Mouse (Mus musculus): Measurements from ENCODE around the gene Traf3ip2.

The Traf3ip2 gene

DNA sequence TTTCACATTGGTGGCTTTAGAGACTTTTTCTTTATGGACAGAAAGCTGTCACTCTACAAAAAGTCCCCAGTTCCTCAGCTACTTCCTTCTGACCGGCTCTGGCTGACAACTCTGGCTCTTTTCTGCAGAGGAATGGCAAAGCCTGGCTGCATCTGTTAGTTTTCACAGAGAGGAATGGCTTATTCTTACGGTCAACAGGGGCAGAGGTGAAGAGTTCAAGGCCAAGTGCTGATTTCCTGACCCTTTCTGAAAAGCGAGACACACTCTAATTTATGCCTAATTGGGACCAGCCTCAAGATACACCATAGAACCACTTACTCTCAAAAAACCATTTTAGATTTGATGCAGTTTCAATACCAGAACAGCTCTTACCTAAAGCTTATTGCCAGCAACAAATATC, 61.4 kb downstream of the Traf3ip2 start:
- no peak for DNase-seq (ENCODE audit: low read depth, low spot score)

GRCm38 (mm10) chr10:39674766-39675165, 62.0 kb downstream of the Traf3ip2 start:
- no peak for DNase-seq (ENCODE audit: low read depth, low spot score)

DNA sequence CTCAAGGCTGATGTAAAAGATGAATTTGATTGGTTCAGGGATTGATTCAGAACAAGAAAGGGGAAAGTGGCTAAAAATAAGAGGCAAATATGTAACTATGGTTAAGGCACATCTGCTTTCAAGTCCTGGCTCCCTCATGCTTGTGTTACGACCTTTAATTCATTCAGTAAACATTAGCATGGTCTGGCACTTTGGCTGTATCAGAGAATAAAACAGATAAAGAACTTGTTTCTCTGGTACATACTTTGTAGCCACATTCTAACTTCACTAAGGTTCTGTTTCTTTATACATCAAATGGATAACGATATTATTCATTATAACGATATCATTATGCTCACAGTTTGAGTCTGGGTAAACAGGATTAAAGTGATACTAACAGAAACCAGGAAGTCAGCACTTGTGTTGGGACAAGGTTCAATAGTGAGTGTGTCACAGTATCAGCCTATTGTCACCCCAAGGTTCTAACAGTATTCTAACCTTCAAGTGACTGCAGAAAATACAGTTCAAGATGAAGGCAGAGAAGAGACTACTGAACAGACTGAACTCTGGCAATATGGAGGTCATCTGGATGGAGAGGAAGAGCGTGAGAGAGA, 65.6 kb downstream of the Traf3ip2 start:
- DNase-seq (ENCODE audit: low read depth, low spot score) = no peak

DNA sequence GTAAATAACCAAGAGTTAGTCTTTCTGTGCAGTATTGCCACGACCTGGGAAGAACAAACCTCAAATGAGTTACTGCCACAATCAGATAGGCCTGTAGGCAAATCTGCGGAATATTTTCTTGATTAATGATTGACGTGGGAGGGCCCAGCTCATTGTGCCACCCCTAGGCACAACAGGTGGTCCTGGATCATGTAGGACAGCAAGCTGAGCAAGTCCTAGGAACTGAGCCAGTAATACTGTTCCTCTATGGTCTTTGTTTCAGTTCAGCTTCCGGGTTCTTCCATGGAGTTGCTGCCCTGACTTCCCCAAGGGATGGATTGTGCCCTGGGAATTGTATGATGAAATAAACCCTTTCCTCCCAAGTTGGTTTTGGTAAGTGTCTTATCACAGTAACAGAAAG, 68.3 kb downstream of the Traf3ip2 start:
- DNase-seq (ENCODE audit: low read depth, low spot score) = no peak

DNA sequence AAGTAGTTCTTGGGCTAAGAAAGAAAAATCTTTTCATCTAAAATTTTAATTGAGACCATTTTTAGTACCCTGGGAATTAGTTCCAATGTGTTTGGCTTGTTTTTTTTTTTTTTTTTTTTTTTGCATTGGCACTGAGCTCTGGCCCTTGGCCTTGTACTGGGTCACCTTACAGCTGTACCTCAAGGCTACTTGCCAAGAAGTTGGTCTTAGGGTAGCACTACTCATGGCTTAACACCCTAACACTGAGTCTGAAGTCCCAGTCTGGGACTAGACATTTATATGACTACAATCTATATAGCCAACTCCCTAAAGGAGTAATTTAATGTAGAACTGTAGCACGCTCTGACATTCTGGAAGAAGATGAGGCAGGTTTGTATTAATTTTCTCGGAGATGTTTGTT, 69.8 kb downstream of the Traf3ip2 start:
- no peak for DNase-seq (ENCODE audit: low read depth, low spot score)

DNA sequence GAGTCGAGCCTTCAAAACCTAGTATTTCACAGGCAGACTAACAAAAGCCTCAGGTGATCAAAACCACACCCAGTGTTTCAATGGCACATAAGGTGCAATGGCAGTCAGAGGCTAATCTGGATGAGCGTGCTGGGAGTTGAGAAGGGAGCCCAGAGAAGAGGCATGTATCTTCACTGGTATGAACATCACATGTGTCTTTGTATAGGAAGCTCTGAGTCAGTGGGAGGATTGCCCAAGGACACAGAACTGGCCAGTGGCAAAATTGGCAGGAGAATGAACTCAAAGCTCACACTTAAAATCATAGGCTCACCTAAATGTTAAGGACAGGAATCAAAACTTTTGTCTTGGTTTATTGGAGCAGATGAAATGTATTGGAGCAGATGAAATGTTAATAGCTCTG, 70.7 kb downstream of the Traf3ip2 start:
- no peak for DNase-seq (ENCODE audit: low read depth, low spot score)

DNA sequence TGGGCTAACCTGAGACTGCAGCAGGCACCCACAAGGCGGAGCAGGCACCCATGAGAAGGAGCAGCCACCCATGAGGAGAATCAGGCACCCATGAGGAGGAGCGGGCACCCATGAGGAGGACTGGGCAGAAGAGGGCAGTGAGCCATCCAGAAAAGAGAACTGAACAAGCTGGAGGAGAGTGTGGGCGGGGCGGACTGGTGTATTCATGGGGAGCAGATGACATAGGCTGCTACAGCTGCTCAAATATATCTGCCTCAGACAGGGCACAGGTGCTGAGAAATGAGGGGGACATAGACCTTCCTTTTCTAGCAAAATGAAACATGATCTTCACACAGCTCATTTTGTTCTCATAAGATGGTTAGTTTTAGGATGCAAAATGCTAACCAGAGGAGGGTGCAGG, 74.1 kb downstream of the Traf3ip2 start:
- DNase-seq (ENCODE audit: low read depth, low spot score) = no peak

DNA sequence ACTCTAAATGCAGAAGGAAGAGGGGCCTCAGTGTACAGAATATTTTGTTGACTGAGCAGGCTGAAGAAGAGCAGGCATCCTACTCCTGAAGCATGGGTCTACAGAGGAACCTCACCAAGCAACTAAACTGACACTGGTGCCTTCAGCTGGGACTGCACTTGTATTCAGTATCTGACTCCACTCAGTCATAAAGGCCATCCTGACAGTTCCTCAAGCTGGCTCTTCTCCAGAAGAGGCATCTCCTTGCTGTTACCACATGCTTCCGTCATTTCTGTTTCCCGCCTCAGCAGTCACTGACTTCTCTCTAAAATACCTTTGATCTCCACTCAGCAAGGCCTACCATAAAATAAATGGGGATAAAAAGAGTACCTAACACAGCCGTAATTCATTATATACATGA, 75.1 kb downstream of the Traf3ip2 start:
- DNase-seq (ENCODE audit: low read depth, low spot score) = no peak

DNA sequence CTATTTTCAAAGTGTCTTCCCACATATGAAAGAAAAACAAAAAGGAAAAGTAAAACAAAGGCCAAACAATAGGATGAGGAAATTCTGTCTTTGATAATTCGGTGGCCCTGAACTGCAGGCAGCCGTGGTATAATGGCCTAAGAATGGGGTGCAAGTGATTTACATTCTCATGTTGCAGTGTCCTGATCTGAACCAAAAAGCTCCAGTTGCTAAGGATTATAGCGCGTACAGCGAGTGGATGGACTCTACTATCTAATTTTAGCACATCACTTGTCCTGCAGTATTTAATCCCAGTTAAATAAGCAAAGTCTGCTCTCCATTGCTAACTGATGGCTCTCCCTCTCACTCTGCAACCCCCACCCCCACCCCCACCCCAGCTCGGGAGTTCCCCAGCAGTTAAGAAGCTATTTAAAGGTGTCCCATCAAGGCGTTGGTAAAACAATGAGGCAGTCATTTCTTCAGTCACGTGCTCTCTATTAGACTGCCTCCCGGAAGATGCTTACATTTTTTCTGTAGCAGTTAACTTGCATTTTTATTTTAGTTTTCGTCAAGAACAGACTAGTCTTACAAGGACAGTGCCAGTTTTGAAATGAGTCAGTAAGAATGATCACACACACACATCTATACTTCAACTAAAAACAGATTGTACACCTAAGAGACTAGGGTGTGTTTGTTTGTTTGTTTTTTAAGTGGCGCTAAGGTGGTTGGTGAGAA, 78.8 kb downstream of the Traf3ip2 start:
- DNase-seq (ENCODE audit: low read depth, low spot score) = peak; percentile 41

GRCm38 (mm10) chr10:39692152-39692551, 79.4 kb downstream of the Traf3ip2 start:
- DNase-seq (ENCODE audit: low read depth, low spot score) = no peak
